In the genomic region with DNA sequence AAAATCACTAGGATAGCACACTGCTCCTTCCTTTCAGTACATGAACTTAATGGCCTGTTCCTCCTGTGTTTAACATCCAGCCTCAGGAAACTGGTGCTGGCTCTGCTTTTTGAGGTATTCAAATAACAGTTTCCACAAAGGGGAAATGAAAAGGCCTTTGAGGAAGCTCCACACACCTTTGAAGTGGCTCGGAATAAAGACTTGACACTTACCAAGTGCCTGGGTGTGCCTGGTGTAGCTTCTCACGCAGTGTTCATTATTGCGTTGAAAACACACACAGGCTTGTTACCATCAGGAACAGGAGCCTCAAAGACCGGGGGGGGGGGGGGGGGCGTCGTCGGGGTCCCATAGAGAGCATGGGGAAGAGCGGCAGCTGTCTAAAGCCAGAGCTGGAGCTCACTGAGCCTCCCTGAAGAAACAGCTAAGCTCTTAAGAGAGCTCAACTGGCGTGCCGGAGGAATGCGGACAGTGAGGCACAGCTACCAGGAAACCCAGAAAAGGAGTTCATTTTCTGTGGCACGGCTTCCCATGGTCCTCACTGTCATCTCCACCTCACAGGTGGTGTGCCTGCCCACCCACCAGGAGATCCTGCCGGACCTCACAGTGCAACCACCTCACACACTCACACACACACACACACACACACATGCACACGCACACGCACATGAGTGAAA, we compare ENCODE assay signal across 9 mouse cellular contexts.
A peak's percentile ranks its signal among the peaks of the same experiment; 100 is the strongest.
DNase-seq lines count a peak whose midpoint lies in the region; ATAC-seq and TF ChIP-seq lines count a peak whose summit lies in the region.
"Had no signal": no experiment of that assay in that cellular context is flagged by ENCODE, and none has a peak within 500 bp of the region (broad histone marks: within the 10 kb centered on the region; RNA-seq: fewer than 3 reads in every experiment).

No protein-coding gene starts in this region.

- no peaks in the 10 kb centered on the region for H3K27me3 ChIP-seq in stomach, embryonic 16.5 days (ENCODE audit: control insufficient read depth, insufficient read depth, low read length)
- no peaks in the 10 kb centered on the region for H3K27me3 ChIP-seq in stomach, postnatal 0 days (ENCODE audit: control insufficient read depth, insufficient read depth, low read length)
- no peaks in the 10 kb centered on the region for H3K27me3 ChIP-seq in embryonic facial prominence, embryonic 13.5 days
- no peaks in the 10 kb centered on the region for H3K27me3 ChIP-seq in limb, embryonic 12.5 days
- no peaks in the 10 kb centered on the region for H3K27me3 ChIP-seq in splenic B cell, adult 2 months (ENCODE audit: control insufficient read depth, insufficient read depth, low read length, poor library complexity, severe bottlenecking)

- 45% methylated on average over 15 of the region's 15 CpGs for WGBS in stomach, embryonic 16.5 days
- WGBS in stomach, postnatal 0 days: 39% methylated on average over 15 of the region's 15 CpGs
- WGBS in embryonic facial prominence, embryonic 13.5 days: 22% methylated on average over 15 of the region's 15 CpGs
- 33% methylated on average over 15 of the region's 15 CpGs for WGBS in limb, embryonic 12.5 days

- DNase-seq in stomach, postnatal 0 days (ENCODE audit: low spot score): no peak
- peak; percentile 57 for DNase-seq in splenic B cell, adult 2 months (ENCODE audit: low read depth, low spot score)
- DNase-seq in left cerebral cortex, postnatal 25 days (ENCODE audit: low spot score in 2 of 2): no peak
- no peak for DNase-seq in right cerebral cortex, postnatal 36 days (ENCODE audit: low spot score in 2 of 2)

- no peak overlapping the region for H3K9ac ChIP-seq in stomach, embryonic 16.5 days (ENCODE audit: low read length)
- no peak overlapping the region for H3K9ac ChIP-seq in stomach, postnatal 0 days (ENCODE audit: low read length)
- no peak overlapping the region for H3K9ac ChIP-seq in embryonic facial prominence, embryonic 13.5 days
- H3K9ac ChIP-seq in limb, embryonic 12.5 days (replicated peaks): no peak overlapping the region
- H3K9ac ChIP-seq: liver, embryonic 14.5 days had no signal

- no peak overlapping the region for H3K4me3 ChIP-seq in stomach, embryonic 16.5 days (replicated peaks; ENCODE audit: low read length)
- no peak overlapping the region for H3K4me3 ChIP-seq in stomach, postnatal 0 days (ENCODE audit: low read depth, low read length)
- H3K4me3 ChIP-seq in embryonic facial prominence, embryonic 13.5 days: no peak overlapping the region
- H3K4me3 ChIP-seq in limb, embryonic 12.5 days (replicated peaks): no peak overlapping the region

- H3K4me2 ChIP-seq in stomach, embryonic 16.5 days (ENCODE audit: low read depth, low read length): no peak overlapping the region
- H3K4me2 ChIP-seq in stomach, postnatal 0 days (replicated peaks; ENCODE audit: low read depth): no peak overlapping the region
- H3K4me2 ChIP-seq in embryonic facial prominence, embryonic 13.5 days: 0 out of 2 replicates have a peak overlapping the region, but pooled peaks have one; percentile 29
- no peak overlapping the region for H3K4me2 ChIP-seq in limb, embryonic 12.5 days
- H3K4me2 ChIP-seq: heart, embryonic 11.5 days had no signal

- H3K36me3 ChIP-seq in stomach, embryonic 16.5 days (ENCODE audit: control insufficient read depth, insufficient read depth, low read length): no peaks in the 10 kb centered on the region
- H3K36me3 ChIP-seq in stomach, postnatal 0 days (ENCODE audit: control insufficient read depth, insufficient read depth, low read length): no peaks in the 10 kb centered on the region
- 0 out of 2 replicates have a peak, but pooled peaks cover 2% of the 10 kb centered on the region for H3K36me3 ChIP-seq in embryonic facial prominence, embryonic 13.5 days
- no peaks in the 10 kb centered on the region for H3K36me3 ChIP-seq in limb, embryonic 12.5 days
- no peaks in the 10 kb centered on the region for H3K36me3 ChIP-seq in splenic B cell, adult 2 months (ENCODE audit: control insufficient read depth, insufficient read depth, low read length, poor library complexity, severe bottlenecking)

- peaks cover 33% of the 10 kb centered on the region for H3K4me1 ChIP-seq in stomach, embryonic 16.5 days (ENCODE audit: control insufficient read depth, insufficient read depth, low read length)
- H3K4me1 ChIP-seq in stomach, postnatal 0 days (replicated peaks; ENCODE audit: control insufficient read depth, insufficient read depth): no peaks in the 10 kb centered on the region
- peaks cover 54% of the 10 kb centered on the region for H3K4me1 ChIP-seq in embryonic facial prominence, embryonic 13.5 days
- peaks cover 48% of the 10 kb centered on the region for H3K4me1 ChIP-seq in limb, embryonic 12.5 days (replicated peaks)

- intact Hi-C loops in left cerebral cortex, postnatal 25 days (cut with DNase I): no loop called here

- no peak for TF ChIP-seq EP300 in stomach, postnatal 0 days (optimal IDR thresholded peaks at IDR 0.05)

- TF ChIP-seq CTCF in stomach, postnatal 0 days (IDR thresholded peaks at IDR 0.05; ENCODE audit: low read depth): no peak

- 0 out of 2 replicates have a peak overlapping the region, but pooled peaks have one; percentile 2 for H3K27ac ChIP-seq in stomach, embryonic 16.5 days (ENCODE audit: low read length)
- H3K27ac ChIP-seq in stomach, postnatal 0 days (replicated peaks): no peak overlapping the region
- peak overlapping the region; percentile 71; the same call in 1 of the 2 replicates for H3K27ac ChIP-seq in embryonic facial prominence, embryonic 13.5 days
- H3K27ac ChIP-seq in limb, embryonic 12.5 days: peak overlapping the region; percentile 20
- H3K27ac ChIP-seq: liver, embryonic 14.5 days had no signal

- ATAC-seq in stomach, embryonic 16.5 days (ENCODE audit: insufficient read depth, low FRiP score): no peak
- no peak for ATAC-seq in stomach, postnatal 0 days (ENCODE audit: low FRiP score, low TSS enrichment)
- no peak for ATAC-seq in embryonic facial prominence, embryonic 13.5 days (ENCODE audit: insufficient number of reproducible peaks, insufficient read depth, low FRiP score, low TSS enrichment, low read depth)
- no peak for ATAC-seq in limb, embryonic 12.5 days (ENCODE audit: insufficient number of reproducible peaks, insufficient read depth, low FRiP score, low TSS enrichment, low read depth)

- H3K9me3 ChIP-seq in stomach, embryonic 16.5 days (replicated peaks; ENCODE audit: control insufficient read depth, low read length): no peaks in the 10 kb centered on the region
- no peaks in the 10 kb centered on the region for H3K9me3 ChIP-seq in stomach, postnatal 0 days (ENCODE audit: control insufficient read depth, low read length)
- no peaks in the 10 kb centered on the region for H3K9me3 ChIP-seq in embryonic facial prominence, embryonic 13.5 days
- no peaks in the 10 kb centered on the region for H3K9me3 ChIP-seq in limb, embryonic 12.5 days
